ENCODE assay signal across 8 mouse cellular contexts in genomic region chr3:117574529-117575252, GRCm38 (mm10). TPM values are rescaled to one million over a fixed set of nuclear protein-coding genes. Genes with fewer than 3 reads are reported as not detected.
DNase-seq lines count a peak whose midpoint lies in the region; ATAC-seq lines count a peak whose summit lies in the region.

Gene Plppr5 (plus strand): TSS chr3:117574836.

- peaks cover 23% of the 10 kb centered on the region for H3K27me3 ChIP-seq in megakaryocyte, embryonic 14.5 days (replicated peaks)

- peak within 1 kb of the TSS; percentile 80 for H3K4me3 ChIP-seq in megakaryocyte, embryonic 14.5 days (replicated peaks)

- H3K36me3 ChIP-seq in megakaryocyte, embryonic 14.5 days (replicated peaks; ENCODE audit: low read length): no peaks in the 10 kb centered on the region

- peaks cover 25% of the 10 kb centered on the region for H3K9me3 ChIP-seq in megakaryocyte, embryonic 14.5 days

- peaks cover 6% of the 10 kb centered on the region; the same call in 1 of the 2 replicates for H3K4me1 ChIP-seq in megakaryocyte, embryonic 14.5 days

- DNase-seq in cerebellum, postnatal 10 days: peak; percentile 84
- peak; percentile 40 to 46 for DNase-seq in frontal cortex, postnatal 14 days (ENCODE audit: low spot score in 2 of 2)
- DNase-seq in layer of hippocampus, adult 8-10 months (ENCODE audit: low spot score in 2 of 2): peak; percentile 34 to 45
- peak; percentile 11 for DNase-seq in lung, postnatal 14 days
- DNase-seq in telencephalon, adult 2 months (ENCODE audit: low read depth, low spot score): peak; percentile 68
- no peak for DNase-seq in thymus, postnatal 10 days (ENCODE audit: low spot score in 2 of 2)

- no peak for ATAC-seq in megakaryocyte, adult 5-6 weeks (ENCODE audit: poor library complexity, severe bottlenecking)

RNA-seq across cellular contexts. Expression of gene Plppr5, which starts in this region (rescaled TPM):
- polyA plus RNA-seq in megakaryocyte, embryonic 14.5 days (2012; ENCODE audit: insufficient read depth, low replicate concordance): not detected in 2 replicates
- not detected in 2 replicates for total RNA-seq in megakaryocyte, adult 5-6 weeks (2015)
- total RNA-seq in megakaryocyte, adult 5-6 weeks (2017): not detected in 2 replicates
- 10 to 100 TPM; 28.4 to 32.6 (median 31.0) TPM for total RNA-seq in layer of hippocampus, adult 8-10 months (2022)

Comparison
In these comparisons a context has a peak if more than half of its experiments do, and no peak if none do; other contexts are left out.
1. RNA of gene Plppr5 (total RNA-seq): 28.4 to 32.6 TPM in layer of hippocampus, adult 8-10 months; not detected in megakaryocyte, adult 5-6 weeks; every median in the first group is over 10 times any median in the second.
2. DNase-seq: peak in cerebellum, postnatal 10 days (2 of 2), frontal cortex, postnatal 14 days (2 of 2), layer of hippocampus, adult 8-10 months (2 of 2), lung, postnatal 14 days (single experiment) and telencephalon, adult 2 months (single experiment); none in thymus, postnatal 10 days (0 of 2).